Mouse (Mus musculus): ENCODE results near the gene Scaf11. TPM values are rescaled to one million over a fixed set of nuclear protein-coding genes. Genes with fewer than 3 reads are reported as not detected.
"Not testable (repeated sequence)": the region's sequence is repeated elsewhere in the genome, so short reads cannot be mapped to it uniquely, and the experiment has no call there.

The Scaf11 gene
- polyA plus RNA-seq (2015; fragmentation: Nextera tagmentation; extraction: Ambion mirVana): 85.2 and 87.2 TPM in 2 replicates

DNA sequence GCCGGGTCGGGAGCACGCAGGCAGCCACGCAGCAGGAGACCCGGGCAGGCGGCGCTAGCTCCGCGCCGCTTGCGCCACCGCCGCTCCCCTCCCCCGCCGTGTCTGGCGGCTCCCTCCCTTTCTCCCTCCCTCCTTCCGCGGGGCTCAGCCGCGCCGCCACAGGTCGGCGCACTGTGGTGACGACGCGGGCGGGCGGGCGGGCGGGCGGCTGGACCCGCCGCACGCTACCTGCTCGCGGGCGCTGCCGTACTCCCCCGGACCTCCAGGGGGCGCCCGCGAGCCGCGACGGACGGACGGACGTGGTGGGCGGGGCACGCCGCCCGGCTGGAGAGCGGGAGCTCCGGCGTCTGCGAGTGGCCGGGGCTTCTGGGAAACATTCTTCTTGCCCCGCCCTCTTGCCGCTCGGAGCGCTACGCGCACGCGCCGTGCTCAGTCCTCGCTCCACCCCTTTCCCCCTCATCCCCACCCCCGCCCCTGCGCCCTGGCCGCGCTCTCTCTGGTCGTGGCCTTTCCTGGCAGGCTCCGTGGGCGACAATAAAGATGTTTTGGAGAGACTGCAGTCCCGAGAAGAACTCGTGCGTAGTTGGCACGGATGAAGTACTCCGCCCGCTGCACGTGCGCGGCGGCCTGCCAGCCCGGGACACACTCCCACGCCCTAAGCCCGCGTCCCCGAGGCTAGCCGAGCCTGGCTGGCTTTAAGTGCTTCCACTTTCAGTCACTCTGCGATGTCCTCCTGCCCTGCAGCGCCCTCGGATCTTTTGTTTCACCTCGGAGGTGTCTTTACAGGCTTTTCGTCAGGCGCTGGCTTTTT lies at the start of gene Scaf11:
TSS of gene Scaf11 (minus strand) at position 114 of the 811 bp plus-strand sequence.
- Histone ChIP-seq H3K4me2 (peak within 1 kb of the TSS; percentile 75), H3K4me3 (peak within 1 kb of the TSS; percentile 86), H3K27me3 (no peaks in the 10 kb centered on the region), H3K4me1 (peaks cover 23% of the 10 kb centered on the region), H3K36me3 (no peaks in the 10 kb centered on the region), H3K9ac (peak within 1 kb of the TSS; percentile 99), H3K27ac (peak within 1 kb of the TSS; percentile 100), H3K9me3 (no peaks in the 10 kb centered on the region)
- under 1% methylated on average over 81 of the region's 96 CpGs for WGBS
- peak; percentile 94 for ATAC-seq (ENCODE audit: insufficient number of reproducible peaks, low FRiP score, low TSS enrichment, low read depth)

DNA sequence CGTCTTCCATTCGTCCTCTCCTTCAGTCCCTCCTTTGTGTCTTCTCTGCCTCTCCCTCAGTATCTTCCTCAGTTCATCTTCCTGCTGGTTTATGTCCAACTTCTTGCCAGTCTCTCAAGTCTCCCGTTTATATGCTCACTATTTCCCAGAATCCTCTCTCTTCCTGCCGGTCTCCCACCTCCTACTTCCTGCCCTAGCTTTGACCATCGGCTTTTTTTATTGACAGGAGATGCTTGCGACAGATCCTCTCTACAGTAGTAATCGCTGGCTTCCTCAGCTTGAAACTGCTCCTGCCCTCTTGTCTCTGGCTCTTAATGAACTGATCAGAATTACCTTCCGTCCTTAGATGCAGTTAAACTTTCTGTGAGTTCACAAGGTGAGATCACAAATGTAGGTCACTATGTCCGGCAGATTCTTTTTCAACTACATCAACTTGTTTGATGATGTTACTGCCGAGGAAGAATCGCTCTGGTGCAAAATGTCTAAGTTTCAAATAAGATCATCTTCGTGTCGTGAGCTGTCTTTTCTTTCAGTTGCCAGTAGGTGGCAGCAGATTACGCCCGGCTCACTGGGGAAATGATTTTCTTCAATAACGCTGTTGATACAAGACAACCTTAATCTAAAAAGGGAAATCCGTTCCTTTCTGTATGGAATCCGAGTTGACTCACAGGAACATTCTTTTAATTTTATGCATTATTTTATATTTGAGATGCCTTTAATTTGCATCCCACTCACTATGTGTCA lies 46.6 kb upstream of the Scaf11 start:
- H3K9ac ChIP-seq: no peak overlapping the region
- no peaks in the 10 kb centered on the region; the same call in 1 of the 2 replicates for H3K9me3 ChIP-seq
- H3K4me3 ChIP-seq: no peak overlapping the region
- H3K4me2 ChIP-seq: peak overlapping the region; percentile 19; the same call in 1 of the 2 replicates
- H3K27me3 ChIP-seq: no peaks in the 10 kb centered on the region
- H3K36me3 ChIP-seq: no peaks in the 10 kb centered on the region
- H3K27ac ChIP-seq: no peak overlapping the region
- H3K4me1 ChIP-seq: no peaks in the 10 kb centered on the region
- 42% methylated on average over 18 of the region's 18 CpGs for WGBS
- no peak for ATAC-seq (ENCODE audit: insufficient number of reproducible peaks, low FRiP score, low TSS enrichment, low read depth)

DNA sequence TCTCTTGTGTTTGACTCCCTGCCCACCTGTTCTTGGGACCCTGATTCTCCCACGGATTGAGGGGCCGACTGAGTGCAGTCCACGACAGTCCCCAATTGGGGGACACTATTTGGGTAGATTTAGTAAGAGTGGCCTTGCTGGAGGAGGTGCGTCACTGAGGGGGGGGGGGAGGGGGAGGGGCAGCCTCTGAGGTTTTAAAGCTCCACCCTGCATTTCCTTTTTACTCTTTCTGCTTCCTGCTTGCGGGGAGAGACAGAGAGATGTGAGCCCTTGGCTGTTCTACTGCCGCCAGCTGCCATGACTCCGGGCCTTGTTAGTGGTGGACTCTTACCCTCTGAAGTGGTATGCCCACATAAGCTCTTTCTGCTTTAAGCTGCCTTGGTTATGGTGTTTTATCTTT lies 37.0 kb upstream of the Scaf11 start:
- WGBS: 85% methylated on average over 7 of the region's 7 CpGs
- no peaks in the 10 kb centered on the region for H3K9me3 ChIP-seq
- no peak for ATAC-seq (ENCODE audit: insufficient number of reproducible peaks, low FRiP score, low TSS enrichment, low read depth)
- H3K4me1 ChIP-seq: no peaks in the 10 kb centered on the region
- H3K4me3 ChIP-seq: no peak overlapping the region
- no peak overlapping the region for H3K9ac ChIP-seq
- no peaks in the 10 kb centered on the region for H3K27me3 ChIP-seq
- H3K27ac ChIP-seq: no peak overlapping the region
- H3K36me3 ChIP-seq: no peaks in the 10 kb centered on the region
- H3K4me2 ChIP-seq: no peak overlapping the region

DNA sequence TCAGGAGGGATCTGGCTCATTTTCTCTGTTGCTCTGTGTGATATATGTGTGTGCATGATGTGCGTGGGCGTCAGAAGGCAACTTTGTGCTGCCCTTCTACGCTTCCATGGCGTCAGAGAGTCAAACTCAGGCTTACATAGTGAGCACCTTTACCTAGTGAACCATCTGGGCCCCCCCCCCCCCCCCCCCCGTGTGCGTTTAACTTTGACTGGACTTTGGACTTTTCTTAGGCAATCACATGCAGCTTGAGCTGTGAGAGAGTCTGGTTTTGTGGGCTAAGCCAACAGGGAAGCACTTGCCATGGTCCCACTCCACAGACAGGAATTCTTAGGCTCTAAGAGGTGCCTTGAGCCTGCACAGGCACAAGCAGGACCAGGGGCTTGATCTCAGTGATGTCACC lies 33.6 kb upstream of the Scaf11 start:
- ATAC-seq (ENCODE audit: insufficient number of reproducible peaks, low FRiP score, low TSS enrichment, low read depth): no peak
- Histone ChIP-seq H3K27me3 (no peaks in the 10 kb centered on the region), H3K4me2 (no peak overlapping the region), H3K4me1 (peaks cover 18% of the 10 kb centered on the region), H3K4me3 (no peak overlapping the region), H3K9me3 (no peaks in the 10 kb centered on the region), H3K9ac (no peak overlapping the region), H3K36me3 (no peaks in the 10 kb centered on the region), H3K27ac (no peak overlapping the region)
- WGBS: 86% methylated on average over 5 of the region's 6 CpGs

DNA sequence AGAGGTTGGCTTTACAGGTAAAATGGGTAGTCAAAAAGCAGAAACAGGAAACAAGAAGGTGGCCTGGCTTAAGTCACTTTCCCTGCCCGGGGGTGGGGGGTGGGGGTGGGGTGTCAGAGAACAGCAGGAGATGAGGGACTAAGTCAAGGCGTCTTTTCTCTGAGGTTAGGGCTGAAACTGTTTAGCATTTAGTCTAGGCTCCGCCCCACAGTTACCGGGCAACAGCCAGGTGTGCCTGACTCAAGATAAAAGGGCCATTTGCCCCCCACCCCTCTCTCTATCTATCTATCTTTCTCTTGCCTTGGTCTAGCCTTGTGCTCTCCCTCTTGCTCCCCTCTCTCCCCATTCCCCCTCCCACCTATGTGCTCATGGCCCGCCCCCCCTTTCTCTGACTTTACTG lies 32.9 kb upstream of the Scaf11 start:
- Histone ChIP-seq H3K36me3 (no peaks in the 10 kb centered on the region), H3K27ac (no peak overlapping the region), H3K4me1 (peaks cover 24% of the 10 kb centered on the region), H3K9me3 (no peaks in the 10 kb centered on the region), H3K9ac (no peak overlapping the region), H3K27me3 (no peaks in the 10 kb centered on the region), H3K4me2 (no peak overlapping the region), H3K4me3 (no peak overlapping the region)
- WGBS: 65% methylated on average over 5 of the region's 5 CpGs
- no peak for ATAC-seq (ENCODE audit: insufficient number of reproducible peaks, low FRiP score, low TSS enrichment, low read depth)

DNA sequence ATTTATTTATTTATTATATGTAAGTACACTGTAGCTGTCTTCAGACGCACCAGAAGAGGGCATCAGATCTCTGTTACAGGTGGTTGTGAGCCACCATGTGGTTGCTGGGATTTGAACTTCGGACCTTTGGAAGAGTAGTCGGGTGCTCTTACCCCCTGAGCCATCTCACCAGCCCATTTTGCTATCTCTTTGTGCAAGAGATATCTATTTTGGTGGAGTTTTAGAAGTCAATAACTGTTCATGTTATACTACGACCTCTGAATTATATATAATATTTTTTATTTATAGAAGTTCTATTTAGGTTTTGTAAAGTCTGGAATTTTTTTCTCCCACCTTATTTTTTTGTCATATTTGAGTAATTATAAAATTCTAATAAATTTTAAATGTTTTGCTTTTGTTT lies 32.3 kb upstream of the Scaf11 start:
- not testable (repeated sequence) for H3K9me3 ChIP-seq

DNA sequence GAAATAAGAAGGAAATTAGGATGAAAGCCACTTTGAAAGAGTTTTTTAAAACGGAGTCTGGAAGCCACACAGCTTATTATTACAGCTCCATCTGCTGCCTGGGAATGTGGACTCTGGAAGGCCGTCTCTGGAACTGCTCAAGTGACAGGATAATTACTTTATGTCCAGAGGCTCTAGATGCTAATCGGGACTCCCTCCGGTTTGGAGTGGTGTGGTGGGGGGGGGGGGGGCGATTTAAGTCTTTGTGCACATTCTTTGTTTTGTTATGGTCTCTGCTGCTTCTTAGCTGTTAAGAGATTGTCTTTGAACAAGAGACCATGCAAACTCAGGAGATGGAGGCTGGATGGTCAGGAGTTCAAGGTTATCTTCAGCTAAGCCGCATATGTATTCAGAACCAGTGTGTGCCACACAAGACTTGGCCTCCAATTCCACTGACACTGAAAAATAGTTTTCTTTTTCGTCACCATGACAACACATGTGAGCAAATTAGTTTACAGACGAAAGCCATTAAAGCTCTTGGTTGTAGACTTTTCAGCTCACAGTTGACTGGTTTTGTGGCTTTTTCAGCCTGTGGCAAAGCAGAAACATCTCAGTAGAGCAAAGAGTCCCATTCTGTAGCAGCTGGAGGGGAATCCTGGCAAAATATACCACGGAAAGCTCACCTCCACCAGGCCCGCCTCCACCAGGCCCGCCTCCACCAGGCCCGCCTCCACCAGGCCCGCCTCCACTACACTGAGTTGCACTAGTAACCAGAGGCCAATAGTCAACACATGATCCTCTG lies 31.4 kb upstream of the Scaf11 start:
- Histone ChIP-seq H3K27me3 (no peaks in the 10 kb centered on the region), H3K36me3 (no peaks in the 10 kb centered on the region), H3K4me1 (peaks cover 33% of the 10 kb centered on the region), H3K4me3 (no peak overlapping the region), H3K4me2 (no peak overlapping the region), H3K9me3 (no peaks in the 10 kb centered on the region), H3K9ac (no peak overlapping the region), H3K27ac (peak overlapping the region; percentile 12)
- 23% methylated on average over 13 of the region's 13 CpGs for WGBS
- ATAC-seq (ENCODE audit: insufficient number of reproducible peaks, low FRiP score, low TSS enrichment, low read depth): no peak; the same call in 1 of the 2 replicates

More for the DNA sequence above, 32.3 kb upstream of the Scaf11 start:
- 87% methylated on average over 4 of the region's 4 CpGs for WGBS
- H3K27ac ChIP-seq; H3K27me3 ChIP-seq; H3K9ac ChIP-seq; ATAC-seq (ENCODE audit: insufficient number of reproducible peaks, low FRiP score, low TSS enrichment, low read depth); H3K4me3 ChIP-seq; H3K4me2 ChIP-seq; H3K36me3 ChIP-seq: not testable (repeated sequence)
- peaks cover 31% of the 10 kb centered on the region for H3K4me1 ChIP-seq

DNA sequence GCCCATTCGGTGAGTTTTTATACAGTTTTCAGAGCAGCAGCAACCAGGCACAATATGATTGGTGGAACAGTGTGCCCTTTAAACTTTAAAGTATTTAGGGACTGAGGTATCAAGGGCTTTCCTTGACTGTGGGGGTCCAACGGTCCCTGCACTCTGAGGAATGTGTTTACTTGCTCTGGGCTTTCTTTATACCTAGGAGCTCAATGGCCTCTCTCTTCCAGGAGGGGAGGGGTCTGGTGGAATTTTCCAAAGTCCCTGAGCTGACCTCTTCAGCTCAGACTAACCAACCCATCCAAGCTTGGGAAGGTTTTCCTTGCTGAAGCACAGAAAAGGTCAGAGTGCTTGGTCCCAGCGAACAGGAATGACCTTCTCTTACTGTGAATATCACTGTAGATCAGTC lies 30.8 kb upstream of the Scaf11 start:
- no peak overlapping the region for H3K4me3 ChIP-seq
- peaks cover 33% of the 10 kb centered on the region for H3K4me1 ChIP-seq
- no peaks in the 10 kb centered on the region for H3K9me3 ChIP-seq
- no peak for ATAC-seq (ENCODE audit: insufficient number of reproducible peaks, low FRiP score, low TSS enrichment, low read depth)
- H3K36me3 ChIP-seq: no peaks in the 10 kb centered on the region
- no peak overlapping the region for H3K4me2 ChIP-seq
- H3K27ac ChIP-seq: peak overlapping the region; percentile 22
- no peaks in the 10 kb centered on the region for H3K27me3 ChIP-seq
- H3K9ac ChIP-seq: no peak overlapping the region
- WGBS: 13% methylated on average over 3 of the region's 3 CpGs

DNA sequence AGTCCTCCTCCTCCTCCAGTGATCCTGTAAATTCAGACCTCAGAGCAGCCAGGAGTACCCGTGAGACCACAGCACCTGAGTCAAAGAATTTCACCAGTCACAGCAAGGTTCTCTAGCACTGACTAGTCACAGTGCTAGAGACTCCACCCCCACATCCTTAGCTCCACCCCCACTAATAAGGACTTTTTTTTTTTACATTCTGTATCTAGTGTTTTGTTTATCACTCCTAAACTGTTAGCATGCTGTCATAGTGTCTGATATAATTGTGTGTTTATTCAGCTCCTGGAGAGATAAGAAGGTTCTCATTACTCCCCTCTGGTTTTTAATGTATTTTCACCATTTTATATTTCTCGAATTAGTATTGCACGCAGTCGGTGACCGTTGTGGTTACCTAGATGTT lies 29.5 kb upstream of the Scaf11 start:
- ATAC-seq (ENCODE audit: insufficient number of reproducible peaks, low FRiP score, low TSS enrichment, low read depth): no peak
- H3K27me3 ChIP-seq: no peaks in the 10 kb centered on the region
- H3K4me3 ChIP-seq: no peak overlapping the region
- H3K27ac ChIP-seq: no peak overlapping the region
- no peak overlapping the region for H3K4me2 ChIP-seq
- H3K36me3 ChIP-seq: no peaks in the 10 kb centered on the region
- no peaks in the 10 kb centered on the region for H3K9me3 ChIP-seq
- WGBS: 65% methylated on average over 5 of the region's 5 CpGs
- no peak overlapping the region for H3K9ac ChIP-seq
- H3K4me1 ChIP-seq: peaks cover 33% of the 10 kb centered on the region

DNA sequence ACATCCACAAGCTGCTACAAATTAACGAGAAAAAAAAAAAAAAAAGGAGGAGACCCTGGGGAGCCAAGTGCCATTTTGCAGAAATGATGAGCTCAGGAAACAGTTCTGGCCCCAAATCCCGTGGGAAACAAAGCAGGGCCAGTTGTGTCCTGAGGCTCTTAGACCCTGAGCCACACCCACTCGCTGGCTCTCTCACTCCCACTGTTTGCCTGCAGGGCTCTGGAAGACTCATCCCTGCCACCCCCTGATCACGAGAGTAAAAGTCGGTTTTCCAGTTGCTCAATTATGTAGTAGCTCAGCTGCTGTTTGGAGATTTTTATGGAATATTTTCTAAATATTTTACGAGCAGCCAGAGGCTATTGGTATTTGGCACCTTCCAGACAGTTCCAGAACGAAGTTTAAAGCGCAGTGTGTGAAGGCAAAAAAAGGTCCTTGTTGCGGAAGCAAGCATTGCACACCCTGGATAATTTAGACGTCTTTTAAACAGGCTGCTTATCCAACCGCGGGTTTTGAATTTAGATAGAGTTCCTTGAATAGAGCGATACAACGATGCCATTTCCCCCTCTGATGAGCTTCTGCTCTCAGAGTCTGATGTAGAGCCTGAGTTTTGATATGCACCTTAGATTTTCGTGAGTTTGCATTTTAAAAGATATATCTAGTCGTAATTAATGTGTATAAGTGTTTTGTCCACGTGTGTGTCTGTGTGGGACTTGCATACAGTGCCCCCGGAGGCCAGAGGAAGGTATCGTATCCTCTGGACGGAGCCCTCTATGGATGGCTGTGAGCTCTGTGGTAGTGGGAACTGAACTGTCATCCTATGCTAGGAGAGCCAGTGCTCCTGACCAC lies 28.5 kb upstream of the Scaf11 start:
- Histone ChIP-seq H3K4me2 (peak overlapping the region; percentile 34), H3K4me3 (0 out of 2 replicates have a peak overlapping the region, but pooled peaks have one; percentile 4), H3K27me3 (no peaks in the 10 kb centered on the region), H3K9me3 (no peaks in the 10 kb centered on the region), H3K9ac (no peak overlapping the region), H3K27ac (peak overlapping the region; percentile 64; the same call in 1 of the 2 replicates), H3K4me1 (peaks cover 33% of the 10 kb centered on the region), H3K36me3 (no peaks in the 10 kb centered on the region)
- 19% methylated on average over 20 of the region's 20 CpGs for WGBS
- ATAC-seq (ENCODE audit: insufficient number of reproducible peaks, low FRiP score, low TSS enrichment, low read depth): no peak
